Mouse (Mus musculus) limb, embryonic 13.5 days (tissue): Measurements from ENCODE around the gene Ttc4. TPM values are rescaled to one million over a fixed set of nuclear protein-coding genes. Genes with fewer than 3 reads are reported as not detected.

ENCODE experiments used
- ATAC-seq: fragments of 200-750 bp; cut with Nextera tagmentation; 2 replicates; pipeline ENCODE4 v1.8.0; 2017; ENCODE audit warnings: low read depth, moderate number of reproducible peaks, moderate TSS enrichment; ENCODE audit not compliant: low FRiP score
- H3K27ac ChIP-seq: fragments of 300-500 bp; sonication (generic); 2 replicates; pipeline ENCODE4 v1.5.1; 2015; ENCODE audit warnings: inconsistent platforms, mild to moderate bottlenecking, moderate library complexity
- H3K27me3 ChIP-seq: fragments of 300-500 bp; sonication (generic); 2 replicates; pipeline ENCODE4 v1.6.1; 2015; ENCODE audit warnings: mild to moderate bottlenecking, inconsistent platforms
- H3K36me3 ChIP-seq: fragments of 300-500 bp; sonication (generic); 2 replicates; pipeline ENCODE4 v1.6.1; 2015; ENCODE audit warnings: inconsistent platforms, mild to moderate bottlenecking, moderate library complexity
- H3K4me1 ChIP-seq: fragments of 300-500 bp; sonication (generic); 2 replicates; pipeline ENCODE4 v1.6.1; 2015; ENCODE audit warnings: inconsistent platforms
- H3K4me2 ChIP-seq: fragments of 300-500 bp; sonication (generic); replicated peaks from 2 replicates; pipeline ENCODE4 v1.6.1; 2015; ENCODE audit warnings: inconsistent platforms, mild to moderate bottlenecking, moderate library complexity
- H3K4me3 ChIP-seq: fragments of 300-500 bp; sonication (generic); 2 replicates; pipeline ENCODE4 v1.5.1; 2015; ENCODE audit warnings: moderate library complexity, mild to moderate bottlenecking, inconsistent platforms
- H3K9ac ChIP-seq: fragments of 300-500 bp; sonication (generic); 2 replicates; pipeline ENCODE4 v1.6.1; 2015; ENCODE audit warnings: mild to moderate bottlenecking, inconsistent platforms
- H3K9me3 ChIP-seq: fragments of 300-500 bp; sonication (generic); 2 replicates; pipeline ENCODE4 v1.6.1; 2016; ENCODE audit warnings: inconsistent platforms
- WGBS: fragments of 180-500 bp; shearing (Covaris S2); methylation state at CpG from one replicate; pipeline ENCODE4 v1.1.7; 2015; 5-methylcytosine and 5-hydroxymethylcytosine counted together
- polyA plus RNA-seq: library from polyadenylated mRNA; unstranded; fragments of >200 nt; fragmentation: Nextera tagmentation; extraction: Ambion mirVana; gene quantifications from 2 replicates; pipeline ENCODE4 v1.2.1, GENCODE M21; 2015

The Ttc4 gene
- 110 and 113 TPM in 2 replicates for polyA plus RNA-seq

- under 1% methylated on average over 43 of the region's 43 CpGs for WGBS
- Histone ChIP-seq H3K4me1 (peaks cover 9% of the 10 kb centered on the region), H3K27me3 (no peaks in the 10 kb centered on the region), H3K27ac (peak within 1 kb of the TSS; percentile 65; the same call in 1 of the 2 replicates), H3K9ac (peak within 1 kb of the TSS; percentile 90), H3K4me2 (peak within 1 kb of the TSS; percentile 88), H3K9me3 (no peaks in the 10 kb centered on the region), H3K36me3 (peaks cover 32% of the 10 kb centered on the region), H3K4me3 (peak within 1 kb of the TSS; percentile 90)
- peak; percentile 97 for ATAC-seq
These were observed at the start of gene Ttc4 for GRCm38 (mm10) chr4:106678442-106679118. Ttc4 (minus strand) TSS chr4:106678944.

- no peak overlapping the region for H3K4me2 ChIP-seq
- H3K4me1 ChIP-seq, result no peaks in the 10 kb centered on the region
- H3K36me3 ChIP-seq, result no peaks in the 10 kb centered on the region
- ATAC-seq, result no peak
- no peak overlapping the region for H3K27ac ChIP-seq
- H3K4me3 ChIP-seq, result no peak overlapping the region
- WGBS, result 93% methylated on average over 4 of the region's 4 CpGs
- H3K9me3 ChIP-seq, result no peaks in the 10 kb centered on the region
- no peak overlapping the region for H3K9ac ChIP-seq
- H3K27me3 ChIP-seq, result no peaks in the 10 kb centered on the region
These were observed 41.9 kb upstream of the Ttc4 start for GRCm38 (mm10) chr4:106720631-106721030.

DNA sequence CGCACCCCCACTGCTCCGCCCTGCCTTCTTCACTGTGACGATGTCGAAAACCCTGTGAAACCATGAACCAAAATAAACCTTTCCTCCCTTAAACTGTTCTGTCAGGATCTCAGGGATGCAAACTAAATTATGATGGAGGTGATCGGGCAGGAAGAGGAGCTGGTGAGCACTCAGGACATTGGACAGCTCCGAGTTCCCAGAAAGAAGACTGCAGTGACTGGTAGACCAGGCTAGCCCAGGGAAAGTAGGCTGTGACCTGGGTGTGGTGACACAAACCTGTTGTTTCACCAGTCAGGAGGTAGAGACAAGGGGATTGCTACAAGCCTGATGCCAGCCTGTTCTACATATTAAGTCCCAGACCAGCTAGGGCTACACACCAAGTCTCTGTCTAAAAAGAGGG, 34.9 kb upstream of the Ttc4 start:
- H3K4me2 ChIP-seq, result no peak overlapping the region
- H3K9me3 ChIP-seq, result no peaks in the 10 kb centered on the region
- no peaks in the 10 kb centered on the region for H3K4me1 ChIP-seq
- no peak for ATAC-seq
- H3K9ac ChIP-seq, result no peak overlapping the region
- no peaks in the 10 kb centered on the region for H3K36me3 ChIP-seq
- WGBS, result 89% methylated on average over 6 of the region's 6 CpGs
- no peak overlapping the region for H3K4me3 ChIP-seq
- H3K27ac ChIP-seq, result no peak overlapping the region
- H3K27me3 ChIP-seq, result no peaks in the 10 kb centered on the region

DNA sequence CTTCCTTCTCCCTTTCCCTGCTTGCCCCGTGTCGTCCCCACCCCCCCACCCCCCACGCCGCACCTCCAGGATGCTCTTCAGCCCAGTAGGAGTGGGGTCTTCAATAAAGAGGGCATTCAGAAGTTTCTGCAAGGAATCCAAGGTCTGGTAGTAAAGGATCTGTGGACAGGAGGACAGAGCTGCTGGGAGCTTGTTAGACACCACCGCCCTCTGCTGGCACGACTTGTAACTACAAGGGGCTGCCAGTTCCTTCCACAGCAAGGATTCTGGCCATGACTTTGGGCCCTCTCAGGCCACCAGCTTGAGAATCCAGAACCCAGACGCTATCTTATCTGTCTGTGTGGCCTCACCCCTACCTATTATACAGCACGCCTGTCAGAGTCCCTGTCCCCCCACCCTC, 29.7 kb upstream of the Ttc4 start:
- H3K4me3 ChIP-seq, result peak overlapping the region; percentile 12; the same call in 1 of the 2 replicates
- WGBS, result 2% methylated on average over 8 of the region's 8 CpGs
- ATAC-seq, result peak; percentile 48; the same call in 1 of the 2 replicates
- no peaks in the 10 kb centered on the region for H3K4me1 ChIP-seq
- H3K36me3 ChIP-seq, result no peaks in the 10 kb centered on the region
- peak overlapping the region; percentile 50 for H3K4me2 ChIP-seq
- H3K27me3 ChIP-seq, result no peaks in the 10 kb centered on the region
- H3K9me3 ChIP-seq, result no peaks in the 10 kb centered on the region
- H3K27ac ChIP-seq, result no peak overlapping the region
- H3K9ac ChIP-seq, result no peak overlapping the region

DNA sequence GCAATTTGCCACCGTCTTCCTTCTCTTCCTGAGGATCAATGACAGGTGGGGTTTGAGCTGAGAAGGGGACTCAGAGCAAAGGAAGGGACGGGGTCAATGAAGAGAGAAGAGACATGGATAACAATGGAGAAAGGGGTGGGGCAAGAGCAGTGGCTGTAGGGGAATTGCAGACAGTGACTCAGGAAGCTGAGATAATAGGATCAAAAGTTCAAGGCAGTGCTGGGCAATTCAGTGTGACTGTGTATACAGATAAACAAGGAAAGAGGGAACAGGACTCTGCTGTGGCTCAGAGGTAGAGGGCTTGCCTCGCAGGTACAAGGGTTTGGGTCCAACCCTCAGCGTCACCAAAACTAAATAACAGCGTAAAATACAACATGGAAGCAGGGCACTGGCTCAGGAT, 29.2 kb upstream of the Ttc4 start:
- H3K27ac ChIP-seq, result no peak overlapping the region

GRCm38 (mm10) chr4:106705096-106705665, 26.4 kb upstream of the Ttc4 start:
- Histone ChIP-seq H3K9ac (peak overlapping the region; percentile 39; the same call in 1 of the 2 replicates), H3K27ac (no peak overlapping the region), H3K4me3 (no peak overlapping the region), H3K27me3 (0 out of 2 replicates have a peak, but pooled peaks cover 4% of the 10 kb centered on the region), H3K9me3 (no peaks in the 10 kb centered on the region), H3K36me3 (no peaks in the 10 kb centered on the region), H3K4me2 (no peak overlapping the region), H3K4me1 (peaks cover 17% of the 10 kb centered on the region)
- 61% methylated on average over 8 of the region's 8 CpGs for WGBS
- no peak for ATAC-seq

More for the DNA sequence above, 29.2 kb upstream of the Ttc4 start:
- no peaks in the 10 kb centered on the region for H3K36me3 ChIP-seq
- H3K27me3 ChIP-seq, result 0 out of 2 replicates have a peak, but pooled peaks cover 3% of the 10 kb centered on the region
- H3K9me3 ChIP-seq, result no peaks in the 10 kb centered on the region
- H3K9ac ChIP-seq, result no peak overlapping the region
- no peaks in the 10 kb centered on the region for H3K4me1 ChIP-seq
- WGBS, result 41% methylated on average over 5 of the region's 5 CpGs
- ATAC-seq, result no peak
- peak overlapping the region; percentile 12; the same call in 1 of the 2 replicates for H3K4me3 ChIP-seq
- H3K4me2 ChIP-seq, result peak overlapping the region; percentile 50

DNA sequence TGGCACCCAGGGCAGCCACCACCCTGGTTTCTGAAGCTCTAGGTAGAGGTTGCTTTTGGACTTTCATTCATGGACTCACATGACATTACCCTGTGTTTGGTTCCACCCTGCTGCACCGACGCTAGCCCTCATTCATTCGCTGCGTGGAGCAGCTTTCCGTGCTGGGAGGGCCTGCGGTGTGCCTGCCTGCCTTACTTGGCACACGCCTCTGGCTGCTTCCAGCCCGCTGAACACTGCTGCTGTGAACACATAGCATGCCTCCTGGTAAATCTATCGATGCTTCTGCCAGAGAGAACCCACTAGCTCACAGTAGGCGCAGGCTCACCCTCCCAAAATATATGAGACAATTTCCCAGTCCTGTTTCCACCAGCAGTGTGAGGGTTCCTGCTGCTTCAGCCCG, 25.7 kb upstream of the Ttc4 start:
- Histone ChIP-seq H3K36me3 (no peaks in the 10 kb centered on the region), H3K4me2 (no peak overlapping the region), H3K27me3 (0 out of 2 replicates have a peak, but pooled peaks cover 4% of the 10 kb centered on the region), H3K27ac (no peak overlapping the region), H3K9me3 (no peaks in the 10 kb centered on the region), H3K4me1 (peaks cover 24% of the 10 kb centered on the region), H3K4me3 (no peak overlapping the region), H3K9ac (no peak overlapping the region)
- no peak for ATAC-seq
- 68% methylated on average over 11 of the region's 11 CpGs for WGBS

- Histone ChIP-seq H3K4me2 (no peak overlapping the region), H3K9ac (no peak overlapping the region), H3K27ac (no peak overlapping the region), H3K4me3 (no peak overlapping the region), H3K4me1 (peaks cover 24% of the 10 kb centered on the region), H3K36me3 (no peaks in the 10 kb centered on the region), H3K27me3 (0 out of 2 replicates have a peak, but pooled peaks cover 4% of the 10 kb centered on the region), H3K9me3 (no peaks in the 10 kb centered on the region)
- WGBS, result 77% methylated on average over 10 of the region's 10 CpGs
- ATAC-seq, result no peak
These were observed 25.2 kb upstream of the Ttc4 start for GRCm38 (mm10) chr4:106703956-106704355.

GRCm38 (mm10) chr4:106700798-106701197, 22.1 kb upstream of the Ttc4 start:
- H3K9me3 ChIP-seq, result no peaks in the 10 kb centered on the region
- no peak overlapping the region for H3K4me3 ChIP-seq
- no peak for ATAC-seq
- H3K36me3 ChIP-seq, result no peaks in the 10 kb centered on the region
- peak overlapping the region; percentile 41 for H3K4me2 ChIP-seq
- peak overlapping the region; percentile 44; the same call in 1 of the 2 replicates for H3K27ac ChIP-seq
- no peak overlapping the region for H3K9ac ChIP-seq
- H3K27me3 ChIP-seq, result 0 out of 2 replicates have a peak, but pooled peaks cover 11% of the 10 kb centered on the region
- peaks cover 24% of the 10 kb centered on the region for H3K4me1 ChIP-seq
- 25% methylated on average over 4 of the region's 4 CpGs for WGBS

DNA sequence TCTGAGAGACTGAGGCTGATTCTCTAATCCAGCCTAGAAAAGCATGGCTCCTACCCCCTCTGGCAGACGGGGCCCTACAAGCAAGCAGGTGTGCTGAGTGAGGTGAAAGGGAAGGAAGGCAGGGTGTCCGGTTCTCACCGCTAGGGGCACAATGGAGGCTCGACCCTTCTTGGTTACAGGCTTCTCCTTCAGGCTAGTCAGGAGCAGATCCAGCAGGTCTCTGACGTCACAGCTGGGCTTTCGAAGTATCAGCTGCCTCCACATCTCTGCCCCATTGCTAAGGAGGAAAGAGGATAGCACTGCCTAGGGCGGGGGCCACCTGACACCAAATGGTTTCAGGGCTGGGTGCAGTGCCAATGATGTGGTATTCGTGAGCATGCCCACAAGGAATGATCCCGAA, 21.2 kb upstream of the Ttc4 start:
- 0 out of 2 replicates have a peak overlapping the region, but pooled peaks have one; percentile 10 for H3K27ac ChIP-seq
- H3K27me3 ChIP-seq, result 0 out of 2 replicates have a peak, but pooled peaks cover 11% of the 10 kb centered on the region
- no peak overlapping the region for H3K4me3 ChIP-seq
- peak overlapping the region; percentile 31; the same call in 1 of the 2 replicates for H3K4me2 ChIP-seq
- no peak overlapping the region for H3K9ac ChIP-seq
- no peaks in the 10 kb centered on the region for H3K36me3 ChIP-seq
- H3K9me3 ChIP-seq, result no peaks in the 10 kb centered on the region
- H3K4me1 ChIP-seq, result peaks cover 24% of the 10 kb centered on the region
- whole genome bisulfite sequencing, result 13% methylated on average over 9 of the region's 9 CpGs
- ATAC-seq, result peak; percentile 64; the same call in 1 of the 2 replicates

DNA sequence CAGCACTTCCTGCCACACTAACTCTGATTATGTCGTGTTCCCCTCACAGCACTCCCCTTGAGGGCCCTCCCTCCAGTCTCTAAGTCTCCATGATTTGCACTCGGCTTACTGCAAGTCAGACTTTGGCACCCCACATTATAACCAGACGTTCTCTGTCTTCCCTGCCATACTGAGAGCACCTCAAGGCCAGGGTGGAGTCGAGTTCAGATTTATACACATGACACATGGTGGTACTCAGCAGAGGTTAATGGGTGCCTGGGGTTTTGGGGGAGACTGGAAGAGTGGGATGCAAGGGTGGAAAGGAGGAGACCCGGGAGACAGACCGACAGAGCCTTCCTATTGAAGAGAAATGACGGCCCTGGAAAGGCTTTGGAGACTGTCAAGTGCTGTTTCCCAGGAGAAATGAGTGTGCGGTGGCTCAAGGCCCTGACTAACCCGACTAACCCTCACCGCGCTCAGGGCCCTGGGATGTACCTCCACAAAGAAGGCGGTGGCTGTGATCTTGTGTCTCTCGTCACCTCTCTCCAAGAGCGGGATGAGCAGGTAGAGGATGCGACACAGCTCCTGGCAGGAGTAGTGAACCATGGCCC, 15.2 kb upstream of the Ttc4 start:
- H3K27ac ChIP-seq, result no peak overlapping the region
- WGBS, result 82% methylated on average over 15 of the region's 15 CpGs
- no peak for ATAC-seq

More for the DNA sequence above, 15.2 kb upstream of the Ttc4 start:
- Histone ChIP-seq H3K36me3 (no peaks in the 10 kb centered on the region), H3K4me2 (no peak overlapping the region), H3K4me3 (no peak overlapping the region), H3K4me1 (no peaks in the 10 kb centered on the region), H3K27me3 (peaks cover 13% of the 10 kb centered on the region; the same call in 1 of the 2 replicates), H3K9me3 (no peaks in the 10 kb centered on the region), H3K9ac (no peak overlapping the region)
